Mouse (Mus musculus) limb, embryonic 15.5 days (tissue): Measurements from ENCODE around the gene Midn. TPM values are rescaled to one million over a fixed set of nuclear protein-coding genes. Genes with fewer than 3 reads are reported as not detected.

ENCODE experiments used
- ATAC-seq: fragments of 200-750 bp; cut with Nextera tagmentation; 2 replicates; pipeline ENCODE4 v1.8.0; 2017; ENCODE audit warnings: low read depth, moderate TSS enrichment; ENCODE audit not compliant: insufficient number of reproducible peaks, low FRiP score, low TSS enrichment
- H3K27ac ChIP-seq: fragments of 300-500 bp; sonication (generic); 2 replicates; pipeline ENCODE4 v1.5.1; 2015; ENCODE audit warnings: moderate library complexity, mild to moderate bottlenecking, inconsistent platforms
- H3K27me3 ChIP-seq: fragments of 300-500 bp; sonication (generic); 2 replicates; pipeline ENCODE4 v1.6.1; 2015; ENCODE audit warnings: inconsistent platforms
- H3K36me3 ChIP-seq: fragments of 300-500 bp; sonication (generic); 2 replicates; pipeline ENCODE4 v1.6.1; 2015; ENCODE audit warnings: inconsistent platforms
- H3K4me1 ChIP-seq: fragments of 300-500 bp; sonication (generic); 2 replicates; pipeline ENCODE4 v1.6.1; 2015; ENCODE audit warnings: inconsistent platforms
- H3K4me2 ChIP-seq: fragments of 300-500 bp; sonication (generic); 2 replicates; pipeline ENCODE4 v1.6.1; 2015; ENCODE audit warnings: mild to moderate bottlenecking, inconsistent platforms
- H3K4me3 ChIP-seq: fragments of 300-500 bp; sonication (generic); 2 replicates; pipeline ENCODE4 v1.5.1; 2015; ENCODE audit warnings: mild to moderate bottlenecking, inconsistent platforms
- H3K9ac ChIP-seq: fragments of 300-500 bp; sonication (generic); 2 replicates; pipeline ENCODE4 v1.6.1; 2015; ENCODE audit warnings: inconsistent platforms
- H3K9me3 ChIP-seq: fragments of 300-500 bp; sonication (generic); 2 replicates; pipeline ENCODE4 v1.6.1; 2016; ENCODE audit warnings: inconsistent platforms
- WGBS: fragments of 180-500 bp; shearing (Covaris S2); methylation state at CpG from one replicate; pipeline ENCODE4 v1.1.7; 2015; 5-methylcytosine and 5-hydroxymethylcytosine counted together
- polyA plus RNA-seq: library from polyadenylated mRNA; unstranded; fragments of >200 nt; fragmentation: Nextera tagmentation; extraction: Ambion mirVana; gene quantifications from 2 replicates; pipeline ENCODE4 v1.2.1, GENCODE M21; 2015

Gene Midn
- polyA plus RNA-seq, 1 experiment from 2014 or later = 13.4 TPM

- H3K9me3 ChIP-seq = no peaks in the 10 kb centered on the region
- no peak overlapping the region for H3K4me3 ChIP-seq
- H3K4me1 ChIP-seq = peaks cover 55% of the 10 kb centered on the region
- 0 out of 2 replicates have a peak overlapping the region, but pooled peaks have one; percentile 47 for H3K27ac ChIP-seq
- ATAC-seq = no peak
- 91% methylated on average over 16 of the region's 16 CpGs for WGBS
- no peaks in the 10 kb centered on the region for H3K27me3 ChIP-seq
- H3K9ac ChIP-seq = no peak overlapping the region
- no peak overlapping the region for H3K4me2 ChIP-seq
- peaks cover 28% of the 10 kb centered on the region for H3K36me3 ChIP-seq
Observed at GRCm38 (mm10) chr10:80170052-80170451, 22.0 kb downstream of the Midn start.

- H3K4me3 ChIP-seq = no peak overlapping the region
Observed at GRCm38 (mm10) chr10:80170601-80171021, 22.5 kb downstream of the Midn start.

GRCm38 (mm10) chr10:80171252-80171651, 23.2 kb downstream of the Midn start:
- Histone ChIP-seq H3K9me3 (no peaks in the 10 kb centered on the region), H3K27me3 (no peaks in the 10 kb centered on the region), H3K9ac (no peak overlapping the region), H3K4me2 (no peak overlapping the region), H3K27ac (peak overlapping the region; percentile 39; the same call in 1 of the 2 replicates), H3K36me3 (peaks cover 28% of the 10 kb centered on the region), H3K4me3 (no peak overlapping the region), H3K4me1 (peaks cover 52% of the 10 kb centered on the region)
- 89% methylated on average over 15 of the region's 15 CpGs for WGBS
- ATAC-seq = no peak

More at GRCm38 (mm10) chr10:80170601-80171021, 22.5 kb downstream of the Midn start:
- peaks cover 50% of the 10 kb centered on the region for H3K4me1 ChIP-seq
- 92% methylated on average over 19 of the region's 19 CpGs for WGBS
- H3K4me2 ChIP-seq = no peak overlapping the region
- peaks cover 28% of the 10 kb centered on the region for H3K36me3 ChIP-seq
- H3K27ac ChIP-seq = 0 out of 2 replicates have a peak overlapping the region, but pooled peaks have one; percentile 47
- ATAC-seq = no peak
- H3K9me3 ChIP-seq = no peaks in the 10 kb centered on the region
- no peak overlapping the region for H3K9ac ChIP-seq
- H3K27me3 ChIP-seq = no peaks in the 10 kb centered on the region

GRCm38 (mm10) chr10:80171760-80172526, 23.9 kb downstream of the Midn start:
- Histone ChIP-seq H3K4me3 (no peak overlapping the region), H3K4me2 (peak overlapping the region; percentile 67), H3K36me3 (peaks cover 28% of the 10 kb centered on the region), H3K27ac (peak overlapping the region; percentile 90), H3K9ac (no peak overlapping the region), H3K4me1 (peaks cover 46% of the 10 kb centered on the region), H3K27me3 (no peaks in the 10 kb centered on the region), H3K9me3 (no peaks in the 10 kb centered on the region)
- no peak for ATAC-seq
- 88% methylated on average over 45 of the region's 45 CpGs for WGBS

- peaks cover 43% of the 10 kb centered on the region for H3K4me1 ChIP-seq
- ATAC-seq = peak; percentile 64
- peak within 1 kb of the TSS; percentile 67 for H3K4me2 ChIP-seq
- H3K27ac ChIP-seq = peak within 1 kb of the TSS; percentile 90
- H3K4me3 ChIP-seq = peak within 1 kb of the TSS; percentile 64
- peaks cover 28% of the 10 kb centered on the region for H3K36me3 ChIP-seq
- H3K27me3 ChIP-seq = no peaks in the 10 kb centered on the region
- WGBS = 6% methylated on average over 35 of the region's 35 CpGs
- H3K9ac ChIP-seq = peak within 1 kb of the TSS; percentile 54; the same call in 1 of the 2 replicates
- H3K9me3 ChIP-seq = no peaks in the 10 kb centered on the region
Observed at GRCm38 (mm10) chr10:80172527-80173292, 24.6 kb downstream of the Midn start, which contains the start of gene 1600002K03Rik. Gene 1600002K03Rik (plus strand): TSS chr10:80172944.

- peak overlapping the region; percentile 67 for H3K4me2 ChIP-seq
- WGBS = 8% methylated on average over 11 of the region's 11 CpGs
- no peaks in the 10 kb centered on the region for H3K27me3 ChIP-seq
- peaks cover 28% of the 10 kb centered on the region for H3K36me3 ChIP-seq
- peak overlapping the region; percentile 90 for H3K27ac ChIP-seq
- H3K4me3 ChIP-seq = peak overlapping the region; percentile 64
- peak overlapping the region; percentile 35; the same call in 1 of the 2 replicates for H3K9ac ChIP-seq
- no peaks in the 10 kb centered on the region for H3K9me3 ChIP-seq
- no peak for ATAC-seq
- peaks cover 43% of the 10 kb centered on the region for H3K4me1 ChIP-seq
Observed at GRCm38 (mm10) chr10:80173358-80173757, 25.3 kb downstream of the Midn start.

- H3K9ac ChIP-seq = no peak overlapping the region
- H3K27me3 ChIP-seq = no peaks in the 10 kb centered on the region
- peaks cover 35% of the 10 kb centered on the region for H3K4me1 ChIP-seq
- no peak overlapping the region for H3K4me2 ChIP-seq
- ATAC-seq = no peak
- H3K36me3 ChIP-seq = peaks cover 28% of the 10 kb centered on the region
- WGBS = 84% methylated on average over 10 of the region's 10 CpGs
- H3K4me3 ChIP-seq = no peak overlapping the region
- H3K27ac ChIP-seq = no peak overlapping the region
- no peaks in the 10 kb centered on the region for H3K9me3 ChIP-seq
Observed at GRCm38 (mm10) chr10:80173955-80174640, 26.0 kb downstream of the Midn start.

GRCm38 (mm10) chr10:80174705-80175104, 26.6 kb downstream of the Midn start:
- Histone ChIP-seq H3K4me1 (peaks cover 32% of the 10 kb centered on the region), H3K27me3 (no peaks in the 10 kb centered on the region), H3K9me3 (no peaks in the 10 kb centered on the region), H3K4me2 (no peak overlapping the region), H3K4me3 (no peak overlapping the region), H3K9ac (no peak overlapping the region), H3K27ac (no peak overlapping the region), H3K36me3 (peaks cover 27% of the 10 kb centered on the region)
- 40% methylated on average over 2 of the region's 2 CpGs for WGBS
- ATAC-seq = no peak

GRCm38 (mm10) chr10:80175536-80176269, 27.6 kb downstream of the Midn start:
- no peak overlapping the region for H3K4me3 ChIP-seq
- no peaks in the 10 kb centered on the region for H3K27me3 ChIP-seq
- no peak for ATAC-seq
- H3K4me2 ChIP-seq = no peak overlapping the region
- H3K9me3 ChIP-seq = no peaks in the 10 kb centered on the region
- H3K27ac ChIP-seq = no peak overlapping the region
- WGBS = 24% methylated on average over 4 of the region's 4 CpGs
- H3K4me1 ChIP-seq = peaks cover 36% of the 10 kb centered on the region
- peaks cover 17% of the 10 kb centered on the region for H3K36me3 ChIP-seq
- no peak overlapping the region for H3K9ac ChIP-seq

GRCm38 (mm10) chr10:80176270-80176834, 28.3 kb downstream of the Midn start:
- Histone ChIP-seq H3K9ac (no peak overlapping the region), H3K9me3 (no peaks in the 10 kb centered on the region), H3K4me1 (peaks cover 43% of the 10 kb centered on the region)

More at GRCm38 (mm10) chr10:80176270-80176834, 28.3 kb downstream of the Midn start:
- 84% methylated on average over 5 of the region's 5 CpGs for WGBS
- no peak for ATAC-seq
- Histone ChIP-seq H3K36me3 (peaks cover 11% of the 10 kb centered on the region), H3K27ac (no peak overlapping the region), H3K4me3 (no peak overlapping the region), H3K4me2 (no peak overlapping the region), H3K27me3 (no peaks in the 10 kb centered on the region)
